Mouse (Mus musculus) erythroblast, embryonic 14.5 days (primary cell): Measurements from ENCODE around the gene Umad1. TPM values are rescaled to one million over a fixed set of nuclear protein-coding genes. Genes with fewer than 3 reads are reported as not detected.

Experiments used
- H3K27me3 ChIP-seq: 2 replicates; pipeline ENCODE4 v1.6.1; 2012; ENCODE audit warnings: inconsistent platforms; ENCODE audit not compliant: control insufficient read depth
- H3K36me3 ChIP-seq: 2 replicates; pipeline ENCODE4 v1.6.1; 2012; ENCODE audit warnings: mild to moderate bottlenecking, inconsistent platforms; ENCODE audit not compliant: control insufficient read depth
- H3K4me1 ChIP-seq: 2 replicates; pipeline ENCODE4 v1.6.1; 2012; ENCODE audit warnings: inconsistent platforms; ENCODE audit not compliant: control insufficient read depth
- H3K4me3 ChIP-seq: replicated peaks from 2 replicates; pipeline ENCODE3; 2012; ENCODE audit warnings: moderate library complexity, mild to moderate bottlenecking, inconsistent platforms
- H3K9me3 ChIP-seq: 2 replicates; pipeline ENCODE4 v1.6.1; 2012; ENCODE audit warnings: low read length, inconsistent platforms, mixed read lengths; ENCODE audit not compliant: control insufficient read depth
- GATA1 ChIP-seq: IDR thresholded peaks from 2 replicates; pipeline ENCODE4 v1.6.1; 2012; ENCODE audit warnings: low read length, inconsistent platforms, mixed read lengths
- TAL1 ChIP-seq: IDR thresholded peaks from 3 replicates; pipeline ENCODE4 v1.6.1; 2012; ENCODE audit warnings: low read length, inconsistent platforms, mixed read lengths
- polyA plus RNA-seq: library from polyadenylated mRNA; stranded (reverse); fragments of >175 nt; gene quantifications from 2 replicates; pipeline ENCODE4 v1.2.3, GENCODE M21; 2012

Gene Umad1
- polyA plus RNA-seq, 1 experiment, result 0.62 TPM

GRCm38 (mm10) chr6:8433179-8433578, 174.1 kb downstream of the Umad1 start:
- TF ChIP-seq GATA1 (no peak), TAL1 (no peak)
- Histone ChIP-seq H3K4me3 (no peak overlapping the region), H3K27me3 (no peaks in the 10 kb centered on the region)

DNA sequence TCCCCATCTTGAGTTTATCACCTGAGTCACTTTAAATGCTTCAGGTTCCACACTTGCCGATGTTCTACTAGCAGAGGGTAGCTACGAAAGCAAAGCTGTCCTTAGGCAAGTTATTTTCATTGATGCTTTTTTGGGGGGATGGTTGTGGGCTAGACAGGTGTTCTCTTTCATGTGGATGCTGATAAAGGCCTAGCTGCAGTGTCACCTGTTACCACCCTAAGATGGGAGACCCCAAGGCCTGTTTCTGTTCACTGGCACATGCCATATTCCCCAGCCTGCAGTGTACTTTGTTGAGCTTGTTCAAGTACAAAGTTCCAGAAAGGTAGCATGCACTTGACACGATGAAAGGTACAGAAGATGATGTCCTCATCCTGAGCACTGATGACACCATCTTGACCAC, 178.8 kb downstream of the Umad1 start:
- no peaks in the 10 kb centered on the region for H3K4me1 ChIP-seq
- H3K27me3 ChIP-seq, result no peaks in the 10 kb centered on the region
- H3K36me3 ChIP-seq, result no peaks in the 10 kb centered on the region
- no peak overlapping the region for H3K4me3 ChIP-seq
- H3K9me3 ChIP-seq, result no peaks in the 10 kb centered on the region
- TF ChIP-seq GATA1 (no peak), TAL1 (no peak)

More at GRCm38 (mm10) chr6:8433179-8433578, 174.1 kb downstream of the Umad1 start:
- Histone ChIP-seq H3K9me3 (no peaks in the 10 kb centered on the region), H3K4me1 (no peaks in the 10 kb centered on the region; the same call in none of the 2 replicates), H3K36me3 (peaks cover 4% of the 10 kb centered on the region)

- no peak for TF ChIP-seq GATA1
- Histone ChIP-seq H3K4me3 (no peak overlapping the region), H3K4me1 (peaks cover 3% of the 10 kb centered on the region), H3K27me3 (peaks cover 2% of the 10 kb centered on the region), H3K36me3 (no peaks in the 10 kb centered on the region), H3K9me3 (no peaks in the 10 kb centered on the region)
These were observed 182.7 kb downstream of the Umad1 start for GRCm38 (mm10) chr6:8441814-8442213.

DNA sequence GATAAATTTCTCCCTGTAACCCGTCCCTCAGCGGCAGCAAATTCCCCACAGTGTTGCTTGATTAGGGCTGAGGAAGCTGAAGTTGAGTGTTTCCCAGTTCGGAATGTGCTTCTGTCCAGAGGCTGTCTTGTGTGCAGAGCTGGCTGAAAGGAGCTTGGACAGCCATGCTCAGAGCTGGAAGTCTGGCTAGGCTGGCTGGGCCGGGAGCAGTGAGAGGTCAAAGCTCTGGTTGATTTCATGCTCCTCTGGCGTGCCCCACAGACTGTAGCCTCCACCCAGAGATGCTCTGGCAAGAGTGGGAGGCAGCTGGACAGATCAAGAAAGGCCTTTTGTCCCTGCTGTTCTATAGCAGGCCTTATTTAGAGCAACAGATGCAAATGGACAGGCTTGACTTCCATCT, 187.7 kb downstream of the Umad1 start:
- Histone ChIP-seq H3K36me3 (no peaks in the 10 kb centered on the region), H3K27me3 (peaks cover 3% of the 10 kb centered on the region), H3K4me3 (no peak overlapping the region), H3K4me1 (peaks cover 5% of the 10 kb centered on the region), H3K9me3 (no peaks in the 10 kb centered on the region)
- TF ChIP-seq GATA1 (no peak), TAL1 (no peak)

- Histone ChIP-seq H3K9me3 (no peaks in the 10 kb centered on the region), H3K4me3 (no peak overlapping the region), H3K36me3 (no peaks in the 10 kb centered on the region), H3K4me1 (no peaks in the 10 kb centered on the region), H3K27me3 (no peaks in the 10 kb centered on the region)
- TF ChIP-seq GATA1 (no peak), TAL1 (no peak)
These were observed 196.5 kb downstream of the Umad1 start for GRCm38 (mm10) chr6:8455599-8455998.

DNA sequence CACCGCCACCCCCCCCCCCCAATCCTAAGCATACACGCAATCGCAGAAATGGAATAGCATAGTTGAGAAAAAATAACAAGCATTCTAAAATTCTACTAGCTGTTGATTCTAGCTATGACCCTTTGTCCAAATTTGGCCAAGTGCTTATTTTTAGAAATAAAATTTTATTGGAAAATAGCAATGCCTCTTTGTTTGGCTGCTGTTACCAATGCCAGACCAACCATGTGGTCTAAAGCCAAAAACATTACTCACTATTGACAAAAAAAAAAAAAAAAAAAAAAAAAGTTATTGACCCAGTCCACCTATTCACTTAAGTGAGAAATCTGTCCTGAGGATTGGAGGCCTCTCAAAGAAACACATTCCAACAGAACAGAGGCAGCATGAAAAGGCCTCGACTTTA, 199.5 kb downstream of the Umad1 start:
- TF ChIP-seq TAL1 (no peak), GATA1 (no peak)

GRCm38 (mm10) chr6:8462447-8462846, 203.4 kb downstream of the Umad1 start:
- no peak overlapping the region for H3K4me3 ChIP-seq
- no peaks in the 10 kb centered on the region for H3K36me3 ChIP-seq
- no peaks in the 10 kb centered on the region for H3K4me1 ChIP-seq
- H3K27me3 ChIP-seq, result peaks cover 3% of the 10 kb centered on the region
- TF ChIP-seq GATA1, result no peak
- no peaks in the 10 kb centered on the region for H3K9me3 ChIP-seq

More for the DNA sequence above, 199.5 kb downstream of the Umad1 start:
- H3K27me3 ChIP-seq, result no peaks in the 10 kb centered on the region
- H3K4me3 ChIP-seq, result no peak overlapping the region
- H3K36me3 ChIP-seq, result no peaks in the 10 kb centered on the region
- no peaks in the 10 kb centered on the region for H3K4me1 ChIP-seq
- H3K9me3 ChIP-seq, result no peaks in the 10 kb centered on the region

DNA sequence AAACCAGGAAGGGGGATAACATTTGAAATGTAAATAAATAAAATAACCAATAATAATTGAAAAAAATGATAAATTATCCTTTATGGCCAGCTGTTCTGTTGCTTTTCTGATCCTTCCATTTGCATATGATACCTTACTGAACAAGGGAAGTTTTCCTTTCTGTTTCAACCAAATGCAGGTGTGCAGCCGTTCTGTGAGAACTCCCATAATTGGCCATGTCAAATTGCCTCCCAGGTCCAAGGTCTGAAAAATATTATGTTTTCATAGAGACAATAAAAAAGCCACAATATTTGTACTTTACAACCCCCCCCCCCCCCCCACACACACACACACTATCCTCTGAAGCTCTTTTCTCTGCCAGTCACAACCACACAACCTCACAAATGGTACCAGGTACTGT, 206.3 kb downstream of the Umad1 start:
- H3K9me3 ChIP-seq, result no peaks in the 10 kb centered on the region
- no peak for TF ChIP-seq TAL1
- TF ChIP-seq GATA1, result no peak
- H3K36me3 ChIP-seq, result no peaks in the 10 kb centered on the region
- no peaks in the 10 kb centered on the region for H3K4me1 ChIP-seq
- H3K4me3 ChIP-seq, result no peak overlapping the region
- peaks cover 5% of the 10 kb centered on the region for H3K27me3 ChIP-seq

GRCm38 (mm10) chr6:8465985-8466384, 206.9 kb downstream of the Umad1 start:
- H3K4me1 ChIP-seq, result no peaks in the 10 kb centered on the region
- peaks cover 5% of the 10 kb centered on the region for H3K27me3 ChIP-seq
- no peaks in the 10 kb centered on the region for H3K9me3 ChIP-seq
- TF ChIP-seq GATA1 (no peak), TAL1 (no peak)
- no peaks in the 10 kb centered on the region for H3K36me3 ChIP-seq
- no peak overlapping the region for H3K4me3 ChIP-seq

- Histone ChIP-seq H3K27me3 (peaks cover 5% of the 10 kb centered on the region), H3K4me1 (peaks cover 4% of the 10 kb centered on the region), H3K36me3 (no peaks in the 10 kb centered on the region), H3K4me3 (no peak overlapping the region), H3K9me3 (no peaks in the 10 kb centered on the region)
- TF ChIP-seq GATA1, result no peak
- TF ChIP-seq TAL1, result no peak
These were observed 208.7 kb downstream of the Umad1 start for GRCm38 (mm10) chr6:8467667-8468337.
